Mouse (Mus musculus) kidney, postnatal 14 days (tissue): ENCODE measurements around the gene Fgf15.
"Not testable (repeated sequence)": the region's sequence is repeated elsewhere in the genome, so short reads cannot be mapped to it uniquely, and the experiment has no call there.

Experiments
- DNase-seq: peaks from one replicate; pipeline ENCODE4 v3.0.0; 2022; ENCODE audit warnings: mixed read lengths

The Fgf15 gene

GRCm38 (mm10) chr7:144896294-144897218 lies at the start of gene Fgf15:
TSS of gene Fgf15 (plus strand) at chr7:144896531.
- no peak for DNase-seq

GRCm38 (mm10) chr7:144847067-144847466 lies 49.3 kb upstream of the Fgf15 start, which contains the start of gene Fgf4:
TSS of gene Fgf4 (plus strand) at chr7:144847367.
- no peak for DNase-seq

GRCm38 (mm10) chr7:144851321-144851720 lies 45.0 kb upstream of the Fgf15 start:
- no peak for DNase-seq

- DNase-seq = no peak
Observed at GRCm38 (mm10) chr7:144854966-144855365, 41.4 kb upstream of the Fgf15 start.

- DNase-seq = no peak
Observed at GRCm38 (mm10) chr7:144857158-144857557, 39.2 kb upstream of the Fgf15 start.

GRCm38 (mm10) chr7:144857826-144858342 lies 38.4 kb upstream of the Fgf15 start:
- no peak for DNase-seq

- no peak for DNase-seq
Observed at GRCm38 (mm10) chr7:144858702-144859101, 37.6 kb upstream of the Fgf15 start.

- DNase-seq = no peak
Observed at GRCm38 (mm10) chr7:144861056-144861768, 35.1 kb upstream of the Fgf15 start.

GRCm38 (mm10) chr7:144861769-144862070 lies 34.6 kb upstream of the Fgf15 start:
- peak; percentile 4 for DNase-seq

GRCm38 (mm10) chr7:144862126-144862525 lies 34.2 kb upstream of the Fgf15 start:
- DNase-seq = no peak

- DNase-seq = no peak
Observed at GRCm38 (mm10) chr7:144862712-144863111, 33.6 kb upstream of the Fgf15 start.

- DNase-seq = no peak
Observed at GRCm38 (mm10) chr7:144863196-144863595, 33.1 kb upstream of the Fgf15 start.

- no peak for DNase-seq
Observed at GRCm38 (mm10) chr7:144864160-144864670, 32.1 kb upstream of the Fgf15 start.

GRCm38 (mm10) chr7:144867161-144867560 lies 29.2 kb upstream of the Fgf15 start:
- no peak for DNase-seq

- DNase-seq = no peak
Observed at GRCm38 (mm10) chr7:144867602-144868001, 28.7 kb upstream of the Fgf15 start.

GRCm38 (mm10) chr7:144872420-144872819 lies 23.9 kb upstream of the Fgf15 start:
- no peak for DNase-seq

- DNase-seq = no peak
Observed at GRCm38 (mm10) chr7:144873160-144873559, 23.2 kb upstream of the Fgf15 start.

GRCm38 (mm10) chr7:144874226-144874625 lies 22.1 kb upstream of the Fgf15 start:
- no peak for DNase-seq

- no peak for DNase-seq
Observed at GRCm38 (mm10) chr7:144878401-144878800, 17.9 kb upstream of the Fgf15 start.

GRCm38 (mm10) chr7:144883106-144883505 lies 13.2 kb upstream of the Fgf15 start:
- DNase-seq = no peak

- DNase-seq = no peak
Observed at GRCm38 (mm10) chr7:144887672-144888071, 8.7 kb upstream of the Fgf15 start.

- no peak for DNase-seq
Observed at GRCm38 (mm10) chr7:144888564-144889299, 7.6 kb upstream of the Fgf15 start.

GRCm38 (mm10) chr7:144890661-144891060 lies 5.7 kb upstream of the Fgf15 start:
- not testable (repeated sequence) for DNase-seq
